Mouse (Mus musculus) left cerebral cortex, postnatal 25 days (tissue): Measurements from ENCODE around the gene Vmn1r228. TPM values are rescaled to one million over a fixed set of nuclear protein-coding genes. Genes with fewer than 3 reads are reported as not detected.

ENCODE experiments used
- DNase-seq, 2 experiments: peaks; one replicate each; pipeline ENCODE4 v3.0.0; 2022; ENCODE audit warnings: low spot score in 2 of 2, mixed read lengths in 1 of 2
- intact Hi-C: fragments of 180-260 bp; cut with DNase I; formaldehyde crosslinking; loops from one replicate; pipeline ENCODE4 v1.15.1; 2025
- total RNA-seq, 2 experiments: library from RNA; stranded (reverse); gene quantifications; 2 replicates each; pipeline ENCODE4 v1.2.3; 2021

Vmn1r228 gene
- not detected for total RNA-seq

DNA sequence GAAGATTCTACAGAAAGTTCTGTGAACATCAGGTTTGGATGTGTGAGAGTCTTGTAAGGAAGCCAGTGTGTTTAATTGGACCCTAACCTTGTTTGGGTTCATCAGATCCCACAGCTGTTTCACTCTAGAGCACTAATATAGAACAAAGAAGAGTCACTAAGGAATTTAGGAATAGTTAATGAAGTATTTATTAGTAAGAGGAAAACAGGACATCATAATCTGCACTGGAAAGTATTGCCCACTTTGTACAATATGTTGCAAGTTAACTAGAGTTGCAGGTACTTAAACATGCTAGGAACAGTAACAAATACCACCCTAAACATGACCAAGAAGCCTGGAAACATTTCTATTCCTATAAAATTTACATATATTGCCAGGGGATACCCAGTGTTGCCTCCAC, at the start of gene Vmn1r228:
Gene Vmn1r228, minus strand, starts transcription at position 101 of the 400 bp plus-strand sequence.
- intact Hi-C loops, result no loop called here
- DNase-seq, result no peak

DNA sequence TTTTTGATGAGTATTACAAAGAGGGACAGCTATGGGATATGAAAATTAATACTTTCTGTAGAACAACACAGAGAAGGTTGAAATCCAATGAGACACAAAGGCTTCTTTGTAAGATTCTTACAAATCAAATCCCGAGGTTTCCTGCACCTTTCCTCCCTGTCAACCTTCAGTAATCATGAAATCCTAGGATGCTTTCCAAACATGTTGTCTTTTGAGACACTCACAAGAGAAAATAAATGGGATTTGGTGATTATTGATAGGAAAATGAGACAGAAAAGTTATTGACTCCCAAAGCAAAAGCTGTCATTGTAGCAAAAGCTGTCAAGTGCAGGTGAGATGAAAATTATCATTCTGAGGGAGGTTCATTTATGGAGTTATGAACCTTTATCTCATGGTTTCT, 25.3 kb upstream of the Vmn1r228 start, which contains the start of gene Vmn1r229:
Gene Vmn1r229, plus strand, starts transcription at position 301 of the 400 bp plus-strand sequence.
- intact Hi-C loops, result no loop called here
- no peak for DNase-seq

DNA sequence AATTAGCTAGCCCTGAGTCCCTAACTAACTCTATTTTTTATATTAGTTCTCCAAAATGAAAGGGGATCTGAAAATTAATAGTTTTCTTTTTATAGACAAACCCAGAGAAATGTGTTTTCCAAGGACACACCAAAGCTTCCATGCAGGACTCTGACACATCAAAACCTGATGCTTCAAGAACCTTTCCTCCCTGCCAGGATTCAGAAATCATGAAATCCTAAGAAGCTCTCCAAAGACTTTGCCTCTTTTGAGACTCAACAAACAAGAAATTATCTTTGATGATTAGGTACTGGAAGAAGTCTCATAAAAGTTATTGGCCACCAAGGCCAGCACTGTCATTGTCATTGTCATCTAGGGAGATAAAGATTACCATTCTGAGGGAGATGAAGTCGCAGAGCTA, 56.4 kb downstream of the Vmn1r228 start, which contains the start of gene Vmn1r227:
Gene Vmn1r227, plus strand, starts transcription at position 301 of the 400 bp plus-strand sequence.
- no peak for DNase-seq
- intact Hi-C loops, result no loop called here

Other genes with a start within 250 kb of the Vmn1r228 start
- gene Vmn2r109, start 221.4 kb downstream of the Vmn1r228 start, total RNA-seq, result not detected
- gene Vmn2r110, start 189.7 kb downstream of the Vmn1r228 start, total RNA-seq, result not detected
- gene Fpr-rs3, start 161.3 kb downstream of the Vmn1r228 start, total RNA-seq, result not detected
- gene Vmn1r226, start 103.3 kb downstream of the Vmn1r228 start, total RNA-seq, result not detected
- gene Vmn1r227, start 56.3 kb downstream of the Vmn1r228 start, total RNA-seq, result not detected
- gene Vmn1r229, start 25.4 kb upstream of the Vmn1r228 start, total RNA-seq, result under 1 TPM; 0.07 to 0.09 TPM
- not detected for gene Vmn1r230, start 54.3 kb upstream of the Vmn1r228 start, total RNA-seq
- gene Vmn1r231, start 118.9 kb upstream of the Vmn1r228 start, total RNA-seq, result not detected
- gene Vmn1r232, start 133.6 kb upstream of the Vmn1r228 start, total RNA-seq, result not detected
- gene Ppp2r1a, start 159.2 kb upstream of the Vmn1r228 start, total RNA-seq, result 100 to 1,000 TPM; 612 to 620 TPM
- gene Vmn1r233, start 210.3 kb upstream of the Vmn1r228 start, total RNA-seq, result not detected
- 10 to 100 TPM; 18.5 to 21.5 TPM for gene Zfp160, start 222.7 kb upstream of the Vmn1r228 start, total RNA-seq